Mouse (Mus musculus) adrenal gland, adult 2 months (tissue): ENCODE results near the gene Kcnk7. TPM values are rescaled to one million over a fixed set of nuclear protein-coding genes. Genes with fewer than 3 reads are reported as not detected.
A peak's percentile ranks its signal among the peaks of the same experiment; 100 is the strongest.

ENCODE experiments used
- DNase-seq: peaks from one replicate; pipeline ENCODE4 v3.0.0; 2021
- polyA plus RNA-seq: library from polyadenylated mRNA; depleted of rRNA; stranded (reverse); fragments of >200 nt; gene quantifications from 2 replicates; pipeline ENCODE4 v1.2.3, GENCODE M21; 2012
- total RNA-seq, 2 experiments: library from RNA; stranded (reverse); gene quantifications; 2 replicates each; pipeline ENCODE4 v1.2.3; 2021

Kcnk7 gene
- total and polyA plus RNA-seq, 3 experiments = not detected

GRCm38 (mm10) chr19:5689565-5690342, 14.4 kb upstream of the Kcnk7 start:
- DNase-seq = peak; percentile 94

GRCm38 (mm10) chr19:5690343-5690735, 13.8 kb upstream of the Kcnk7 start:
- no peak for DNase-seq

DNA sequence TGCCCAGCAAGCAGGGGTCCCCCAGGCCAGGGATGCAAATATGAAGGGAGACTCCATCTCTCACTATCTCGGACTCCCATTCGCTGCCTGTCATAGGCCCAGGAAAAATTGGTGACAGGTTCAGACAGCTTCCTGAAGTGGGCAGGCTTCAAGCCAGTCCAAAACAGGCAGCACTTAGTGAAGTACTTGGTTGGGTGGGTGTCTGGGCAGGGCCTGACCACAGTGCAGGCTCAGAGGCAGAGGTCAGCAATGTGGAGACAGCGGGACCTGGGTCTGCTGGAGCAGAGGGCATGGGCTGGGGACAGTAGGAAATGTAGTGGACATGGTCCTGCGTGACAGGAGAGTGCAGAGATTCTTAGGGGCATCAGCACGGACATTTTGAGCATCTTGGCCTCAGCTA, 12.6 kb upstream of the Kcnk7 start:
- DNase-seq = no peak

DNA sequence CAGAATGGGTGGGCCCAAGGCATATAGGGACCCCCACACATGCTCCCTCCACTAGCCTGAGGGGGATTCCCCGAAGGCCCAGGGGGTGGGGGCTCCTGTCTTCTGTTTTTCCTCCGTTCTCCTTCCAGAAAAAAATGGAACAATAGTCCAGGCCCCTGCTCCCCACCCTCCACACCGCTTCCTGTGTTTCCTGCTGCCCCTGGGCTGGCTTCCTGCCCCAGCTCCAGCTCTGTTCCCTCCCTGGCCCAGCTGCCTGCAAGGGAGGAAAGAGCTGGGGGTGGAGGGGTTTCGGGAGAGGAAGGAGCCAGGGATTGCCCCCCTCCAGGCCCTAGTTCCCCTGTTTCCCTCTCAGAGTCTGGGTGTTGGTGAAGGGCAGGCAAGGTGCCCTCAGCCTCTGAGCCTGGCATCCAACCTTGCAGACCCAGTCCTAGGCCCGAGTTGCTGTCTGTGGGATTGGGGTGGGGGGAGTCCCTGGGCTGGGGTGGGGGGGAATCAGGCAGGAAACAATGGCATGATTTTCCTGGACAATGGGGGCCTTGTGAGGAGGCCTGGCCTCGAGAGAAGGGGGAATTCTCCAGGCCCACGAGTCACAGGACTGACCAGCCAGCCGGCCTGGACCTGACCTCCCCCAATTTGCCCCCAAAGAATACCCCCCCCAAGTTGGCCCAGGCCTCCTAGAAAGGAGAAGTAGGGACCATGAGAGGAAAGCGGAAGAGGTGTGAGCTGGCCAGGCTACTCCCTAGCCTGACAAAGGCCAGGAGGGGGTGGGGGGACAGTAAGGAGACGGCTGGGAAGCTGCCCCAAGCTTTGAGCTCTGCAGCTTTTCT, 11.9 kb upstream of the Kcnk7 start:
- peak; percentile 75 for DNase-seq

GRCm38 (mm10) chr19:5692913-5693396, 11.2 kb upstream of the Kcnk7 start:
- DNase-seq = no peak

- no peak for DNase-seq
Observed at GRCm38 (mm10) chr19:5693801-5694200, 10.4 kb upstream of the Kcnk7 start.

DNA sequence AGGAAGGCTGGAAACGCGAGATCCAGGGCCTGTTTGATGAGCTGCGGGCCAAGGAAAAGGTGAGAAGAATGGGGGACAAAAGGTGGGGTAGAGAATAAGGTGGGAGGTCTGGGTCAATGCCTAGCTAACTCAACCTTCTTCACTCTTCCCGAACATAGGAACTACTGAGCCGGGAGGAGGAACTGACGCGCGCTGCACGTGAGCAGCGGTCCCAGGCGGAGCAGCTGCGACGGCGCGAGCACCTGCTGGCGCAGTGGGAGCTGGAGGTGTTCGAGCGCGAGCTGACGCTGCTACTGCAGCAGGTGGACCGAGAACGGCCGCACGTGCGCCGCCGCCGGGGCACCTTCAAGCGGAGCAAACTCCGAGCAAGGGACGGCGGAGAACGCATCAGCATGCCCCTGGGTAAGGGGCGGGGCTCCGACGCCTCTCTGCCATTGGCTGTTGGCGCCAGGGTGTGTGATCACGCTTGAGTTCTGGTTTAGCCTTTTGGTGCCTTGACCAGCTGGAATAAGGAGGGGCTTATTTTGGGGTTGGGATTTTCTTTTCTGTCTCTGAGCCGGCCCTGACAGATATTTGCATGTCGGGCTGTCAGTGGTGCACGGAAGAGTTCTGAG, 8.2 kb upstream of the Kcnk7 start:
- no peak for DNase-seq

DNA sequence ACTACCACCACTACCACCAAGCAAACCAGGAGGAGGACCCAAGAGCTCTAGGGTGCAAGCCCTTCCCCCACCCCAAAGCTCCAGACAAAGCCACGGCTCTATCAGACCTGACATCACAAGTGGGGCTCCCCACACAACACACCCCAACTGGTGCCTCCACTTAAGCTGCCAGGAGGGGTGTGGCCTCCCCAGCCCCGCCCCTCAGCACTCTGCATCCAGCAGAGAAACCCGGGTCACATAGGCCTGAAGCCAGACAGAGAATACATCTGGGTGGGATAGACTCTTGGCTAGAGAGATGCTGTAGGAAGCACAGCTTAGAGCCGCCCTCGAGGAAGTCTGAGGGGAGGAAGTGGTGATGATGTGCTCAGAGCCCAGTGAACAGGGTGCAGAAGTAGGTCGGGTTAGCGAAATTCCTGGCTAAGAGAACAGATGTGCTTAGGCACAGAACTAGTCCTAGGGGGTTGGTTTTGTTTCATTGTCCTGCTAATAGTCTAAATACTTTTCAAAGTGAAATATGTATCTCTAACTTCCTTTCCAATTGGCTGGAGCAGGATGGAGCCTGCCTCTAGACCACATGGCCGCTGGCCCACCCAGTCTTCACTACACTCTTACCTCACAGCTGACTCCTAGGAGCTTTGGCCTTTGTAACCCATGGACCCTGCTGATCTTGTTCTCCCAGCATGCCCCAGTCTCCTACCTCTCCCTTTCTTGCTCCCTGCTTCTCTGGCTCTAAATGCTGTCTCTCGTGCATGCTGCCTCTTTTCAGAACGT, 819 bp downstream of the Kcnk7 start:
- DNase-seq = no peak

DNA sequence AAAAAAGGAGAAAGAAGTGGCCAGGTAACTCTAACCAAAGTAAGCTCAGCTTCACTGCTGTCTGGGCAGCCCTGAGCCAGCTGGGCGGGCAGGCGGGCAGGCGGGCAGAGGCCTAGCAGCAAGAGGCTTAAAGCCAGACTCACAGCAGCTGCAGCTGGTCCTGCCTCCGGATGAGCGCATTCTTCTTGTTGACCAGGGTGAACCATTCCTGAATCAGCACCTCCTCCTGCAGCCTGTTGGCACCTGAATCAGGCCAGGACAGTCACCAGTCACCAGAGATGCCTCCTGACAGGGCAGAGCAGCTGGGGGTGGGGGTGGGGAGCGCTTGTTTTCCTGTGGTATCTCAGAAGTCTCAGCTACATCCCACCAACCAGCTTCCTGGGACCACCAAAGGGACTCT, 5.9 kb downstream of the Kcnk7 start:
- DNase-seq = no peak

GRCm38 (mm10) chr19:5710581-5710980, 6.4 kb downstream of the Kcnk7 start:
- no peak for DNase-seq

DNA sequence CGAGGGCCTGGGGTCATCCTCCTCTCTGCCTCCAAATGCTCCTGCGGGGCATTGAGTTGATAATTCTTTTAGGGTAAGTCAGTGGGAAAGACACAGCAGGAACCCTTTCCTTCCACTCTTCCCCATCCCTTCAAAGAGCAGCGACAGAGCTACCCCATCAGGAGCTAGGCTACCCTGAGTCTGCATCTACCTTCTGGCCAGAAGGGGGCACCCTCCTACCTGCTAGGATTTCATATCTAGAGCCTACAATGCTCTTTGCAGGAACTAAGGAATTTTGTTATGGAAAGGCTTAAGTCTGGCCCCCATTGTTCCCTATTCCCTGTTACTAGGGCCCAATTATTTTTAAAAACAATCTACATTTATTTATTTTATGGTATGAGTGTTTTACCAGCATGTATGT, 7.1 kb downstream of the Kcnk7 start:
- peak; percentile 72 for DNase-seq

DNA sequence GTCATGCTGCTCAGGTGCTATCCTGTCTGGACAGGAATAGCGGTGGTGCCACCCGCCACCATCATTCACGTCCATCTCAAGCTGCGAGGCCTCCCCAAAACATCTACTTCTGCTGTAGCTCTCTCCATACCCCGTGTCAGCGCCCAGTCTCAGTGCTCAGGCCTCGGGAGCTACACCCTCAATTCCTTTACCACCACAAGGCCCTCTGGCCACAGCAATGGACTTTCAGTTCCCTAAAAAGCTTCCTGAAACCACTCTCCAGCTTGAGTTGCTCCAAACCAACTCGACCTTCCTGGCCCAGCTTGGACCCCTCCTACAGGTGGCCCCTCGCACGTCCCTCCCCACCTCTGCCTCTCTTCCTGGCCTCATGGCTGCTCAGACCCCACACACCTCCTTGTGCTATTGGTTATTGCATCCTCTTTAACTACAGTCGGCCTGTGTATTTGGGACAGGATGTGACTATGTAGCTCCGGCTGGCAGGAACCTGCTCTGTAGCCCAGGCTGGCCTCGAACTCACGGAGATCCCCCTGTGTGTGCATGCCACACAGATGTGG, 7.8 kb downstream of the Kcnk7 start:
- no peak for DNase-seq

DNA sequence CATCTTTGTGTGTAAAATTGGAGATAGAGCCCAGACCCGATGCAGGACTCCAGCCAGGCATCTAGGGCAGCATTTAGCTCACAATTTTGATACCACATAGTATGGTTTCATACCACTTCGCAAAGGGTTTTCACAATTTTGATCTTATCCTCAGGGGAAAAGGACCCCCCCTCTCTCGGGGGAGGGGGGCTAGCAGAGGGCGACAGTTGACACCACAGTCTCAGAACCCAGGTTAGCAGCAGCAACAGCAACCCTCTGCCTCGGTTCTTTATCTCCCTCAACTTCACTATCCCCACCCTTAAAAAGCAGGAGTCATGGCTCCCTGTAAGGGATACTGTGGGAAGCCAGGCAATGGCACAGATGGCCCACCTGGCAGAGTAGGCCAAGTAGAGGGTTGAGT, 9.1 kb downstream of the Kcnk7 start:
- DNase-seq = no peak

DNA sequence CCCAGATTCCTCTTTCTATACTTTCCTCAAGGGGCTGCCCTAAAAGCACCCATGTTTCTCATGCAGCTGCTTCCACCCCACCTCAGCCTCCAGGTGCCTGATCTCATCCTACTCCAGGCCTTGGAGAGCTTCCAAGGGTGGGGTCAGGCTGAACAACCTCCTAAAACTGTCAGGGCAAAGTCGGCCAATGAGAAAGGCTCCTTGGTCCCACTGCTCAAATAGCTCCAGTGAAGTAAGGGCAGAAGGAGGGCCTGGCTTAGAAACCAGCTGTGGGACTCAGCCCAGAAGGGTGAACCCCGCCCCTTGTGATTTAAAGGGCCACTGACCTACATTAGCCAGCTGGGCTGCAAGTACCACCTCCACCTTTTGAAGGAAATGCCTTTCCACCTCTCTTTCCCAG, 9.6 kb downstream of the Kcnk7 start:
- peak; percentile 76 for DNase-seq

DNA sequence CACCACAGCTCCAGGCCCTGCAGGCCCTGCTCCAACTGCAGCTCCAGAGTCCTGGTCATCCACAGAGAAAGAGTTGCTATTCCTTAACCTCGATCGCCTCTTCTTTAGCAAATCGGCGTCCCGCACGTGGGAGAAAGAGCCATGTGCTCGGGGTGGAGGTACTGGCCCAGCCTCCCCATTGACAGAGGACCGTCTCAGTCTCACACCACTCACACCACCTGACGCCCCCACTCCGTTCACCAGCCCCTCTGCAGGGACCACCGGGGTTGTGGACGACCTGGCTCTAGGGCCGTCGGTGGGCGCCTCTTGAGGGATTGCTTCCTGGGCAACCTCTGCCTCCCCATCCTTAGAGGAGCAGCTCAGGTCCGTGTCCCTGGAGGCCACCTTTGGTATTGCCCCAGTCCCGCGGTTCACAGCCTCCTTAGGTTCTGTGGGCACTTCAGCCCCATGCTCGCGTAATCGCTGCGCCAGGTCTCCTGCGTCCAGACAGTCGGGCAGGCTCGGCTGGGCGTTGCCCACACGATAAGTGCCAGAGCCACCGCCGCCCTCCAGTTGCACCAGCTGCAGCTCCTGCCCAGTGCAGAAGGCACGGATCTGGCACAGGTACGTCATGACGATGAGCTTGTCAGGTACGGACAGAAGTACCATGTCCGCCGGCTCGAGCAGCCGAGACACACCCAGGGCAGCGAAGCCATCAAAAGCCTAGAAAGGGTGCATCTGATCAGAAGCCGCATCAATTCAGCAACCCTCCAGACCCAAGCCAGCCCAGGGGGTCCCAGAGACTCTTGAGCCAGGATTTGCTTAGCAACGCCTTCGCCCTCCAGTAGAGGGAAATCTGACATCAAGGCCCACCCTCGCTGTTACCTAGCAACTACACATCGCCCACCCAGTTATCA, 11.9 kb downstream of the Kcnk7 start:
- DNase-seq = no peak

DNA sequence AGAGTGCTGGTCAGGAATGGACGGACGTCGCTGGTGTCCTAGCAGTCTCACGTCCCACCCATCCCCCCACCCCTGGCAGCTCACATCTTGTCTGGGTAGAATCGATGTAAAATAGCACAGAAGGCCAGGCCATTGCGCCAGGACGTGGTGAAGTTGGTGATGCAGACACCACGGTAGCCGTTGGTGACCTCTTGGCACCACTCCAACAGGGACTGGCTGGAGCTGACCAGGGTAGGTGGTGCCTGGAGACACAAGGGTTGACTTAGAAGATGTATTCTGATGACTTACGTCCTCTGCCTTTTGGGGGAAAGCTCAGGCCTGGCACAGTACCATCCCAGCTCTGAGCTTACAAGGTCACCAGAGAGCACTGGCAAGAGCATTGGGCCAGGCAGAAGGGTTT, 12.8 kb downstream of the Kcnk7 start:
- DNase-seq = no peak

DNA sequence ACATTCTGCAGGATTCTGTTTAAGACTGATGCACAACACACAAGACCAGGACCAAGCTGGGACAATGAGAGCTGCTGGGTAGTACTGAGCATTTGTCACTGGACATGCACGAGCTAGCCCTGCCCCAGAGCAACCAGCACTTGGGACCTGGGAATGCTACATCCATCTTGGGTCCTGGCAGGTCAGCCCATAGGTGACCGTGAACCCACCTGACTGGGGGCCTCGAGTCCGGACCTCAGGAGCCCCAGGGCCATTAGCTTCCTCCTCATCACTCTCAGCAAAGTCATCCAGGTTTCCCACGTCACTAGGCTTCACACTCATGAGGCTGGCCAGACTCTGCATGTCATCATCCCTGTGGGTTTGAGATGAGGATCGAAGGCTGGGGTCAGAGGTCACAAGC, 17.1 kb downstream of the Kcnk7 start:
- no peak for DNase-seq

GRCm38 (mm10) chr19:5722848-5723425, 18.8 kb downstream of the Kcnk7 start:
- no peak for DNase-seq

- no peak for DNase-seq
Observed at GRCm38 (mm10) chr19:5723934-5724548, 19.9 kb downstream of the Kcnk7 start.

DNA sequence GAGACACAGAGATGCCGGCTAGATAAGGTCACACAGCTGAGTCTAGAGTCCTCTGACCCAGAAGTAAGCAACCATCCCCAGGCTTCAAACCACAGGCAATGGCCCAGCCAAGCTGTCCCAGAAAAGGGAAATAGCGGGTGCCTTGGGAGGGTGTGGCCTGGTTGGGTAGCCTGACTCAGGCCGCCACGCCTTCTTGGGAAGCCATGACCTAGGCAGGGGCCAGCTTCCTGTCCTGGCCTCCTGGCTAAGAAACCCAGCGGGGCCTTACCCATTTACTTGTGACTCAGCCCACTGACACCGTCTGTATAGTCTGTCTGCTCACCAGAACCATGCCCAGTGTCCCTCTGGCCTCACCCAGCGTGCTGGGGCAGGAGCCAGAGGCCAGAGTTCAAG, 20.4 kb downstream of the Kcnk7 start:
- peak; percentile 92 for DNase-seq
